Mouse (Mus musculus) brain, embryonic 14.5 days (tissue): ENCODE measurements at regions not wholly inside any gene's neighbourhood (a gene's known extent, or its start where the extent isn't known, plus 50 kb on each side); places are given as distances from the start of the nearest gene placed in this dataset.

ENCODE experiments used
- CTCF ChIP-seq: fragments of 200-500 bp; IDR thresholded peaks from 2 replicates; pipeline ENCODE4 v1.5.1; 2012; ENCODE audit warnings: inconsistent platforms, mild to moderate bottlenecking, moderate library complexity, borderline replicate concordance; ENCODE audit not compliant: insufficient read depth, insufficient read length; ENCODE audit errors: extremely low read depth
- POLR2A ChIP-seq: fragments of 200-500 bp; IDR thresholded peaks from 2 replicates; pipeline ENCODE4 v1.6.1; 2012; ENCODE audit warnings: mild to moderate bottlenecking, inconsistent platforms, borderline replicate concordance; ENCODE audit not compliant: poor library complexity, insufficient read depth, insufficient read length, severe bottlenecking; ENCODE audit errors: extremely low read depth

- no peak for TF ChIP-seq POLR2A
- no peak for TF ChIP-seq CTCF
These were observed 63.5 kb upstream of the Zfp423 start for GRCm38 (mm10) chr8:88022776-88023385.
